Mouse (Mus musculus): ENCODE measurements around the gene Gm15155.
"Not testable (repeated sequence)": the region's sequence is repeated elsewhere in the genome, so short reads cannot be mapped to it uniquely, and the experiment has no call there.

Gm15155 gene

GRCm38 (mm10) chrX:155624341-155624841 is at the start of gene Gm15155:
Gene Gm15155 (plus strand): TSS chrX:155624741.
- DNase-seq, result peak; percentile 3

DNA sequence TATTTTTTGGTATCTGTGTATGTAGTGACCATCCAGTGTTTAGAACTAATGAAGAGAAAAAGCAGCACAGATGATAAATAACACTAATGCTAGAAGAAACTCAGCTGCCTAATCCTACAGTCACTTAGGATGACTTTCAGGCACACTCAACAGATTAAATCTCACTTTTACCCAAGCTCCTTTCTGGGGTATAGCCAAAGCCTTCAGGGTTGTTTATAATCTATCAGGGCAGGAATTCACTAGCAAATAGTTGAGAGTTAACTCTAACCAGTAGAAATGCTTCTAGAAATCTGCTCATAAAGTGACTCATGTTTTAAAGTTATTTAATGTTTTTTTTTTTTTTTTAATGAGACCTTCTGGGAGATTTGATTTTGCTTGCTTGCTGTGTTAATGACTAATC is 44.8 kb upstream of the Gm15155 start:
- DNase-seq, result no peak

GRCm38 (mm10) chrX:155584586-155584985 is 40.0 kb upstream of the Gm15155 start:
- no peak for DNase-seq

DNA sequence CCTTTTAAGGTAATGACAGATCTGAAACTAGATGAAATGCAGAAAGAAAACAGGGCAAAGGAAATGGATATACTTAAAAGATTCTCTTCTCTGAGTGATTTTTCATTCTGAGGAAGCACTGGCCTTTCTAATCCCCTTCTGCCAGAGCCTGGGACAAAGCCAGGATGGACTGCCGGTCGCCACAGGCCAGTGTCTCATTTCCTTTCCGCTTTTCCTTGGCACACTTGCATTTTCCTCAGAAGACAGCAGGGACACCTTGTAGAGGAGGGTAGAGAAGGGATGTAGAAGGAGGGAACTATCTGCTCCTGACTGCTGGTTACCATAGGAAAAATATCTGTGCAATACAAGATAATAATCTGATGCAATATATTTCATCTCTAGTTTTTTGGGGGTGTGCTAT is 33.1 kb upstream of the Gm15155 start:
- DNase-seq, result no peak

GRCm38 (mm10) chrX:155592467-155592866 is 32.1 kb upstream of the Gm15155 start:
- DNase-seq, result no peak

DNA sequence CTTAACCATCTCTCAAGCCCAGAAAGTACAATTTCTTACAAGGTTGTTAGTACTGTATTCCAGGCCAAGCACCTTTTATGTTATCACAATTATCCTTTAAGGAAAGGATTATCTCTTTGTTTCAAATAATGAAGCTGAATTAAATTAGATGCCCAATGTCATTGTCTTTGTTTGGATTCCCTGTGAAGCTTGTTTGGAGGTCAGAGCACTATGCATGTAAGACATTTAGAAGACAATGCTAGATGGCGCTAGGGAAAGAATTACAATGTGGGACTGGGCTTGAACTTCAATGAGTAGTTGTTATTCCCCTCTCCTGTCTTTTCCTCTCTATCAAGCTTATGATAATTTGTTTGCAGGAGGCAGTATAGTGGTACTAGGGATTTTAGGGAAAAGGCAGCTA is 29.9 kb upstream of the Gm15155 start:
- no peak for DNase-seq

- no peak for DNase-seq
These were observed 28.2 kb upstream of the Gm15155 start for GRCm38 (mm10) chrX:155596390-155596789.

DNA sequence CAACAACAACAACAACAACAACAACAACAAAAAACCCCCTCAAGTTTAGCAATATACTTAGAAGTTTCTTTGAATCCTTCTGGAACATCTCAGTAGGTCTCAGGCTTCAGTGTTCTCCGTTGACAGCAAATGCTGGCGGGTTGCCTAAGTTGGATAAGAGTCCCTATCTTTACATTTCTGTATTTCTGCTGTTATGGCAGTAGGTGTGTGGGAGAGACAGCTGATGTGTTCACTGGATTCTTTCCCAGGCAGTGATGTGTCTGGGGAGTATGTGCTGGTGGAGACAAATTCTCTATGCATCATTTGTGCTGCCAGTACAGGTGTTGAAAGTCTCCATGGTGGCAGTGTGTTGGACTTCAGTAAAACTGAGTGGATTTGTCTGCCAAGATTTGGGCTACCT is 23.3 kb upstream of the Gm15155 start:
- no peak for DNase-seq

GRCm38 (mm10) chrX:155622527-155622926 is 2.0 kb upstream of the Gm15155 start:
- peak; percentile 6 for DNase-seq

GRCm38 (mm10) chrX:155622961-155623599 is 1.5 kb upstream of the Gm15155 start:
- DNase-seq, result peak; percentile 8

- peak; percentile 7 for DNase-seq
These were observed 750 bp upstream of the Gm15155 start, which contains the start of gene Ptchd1 for GRCm38 (mm10) chrX:155623701-155624281. Gene Ptchd1 (minus strand): TSS chrX:155623814.

DNA sequence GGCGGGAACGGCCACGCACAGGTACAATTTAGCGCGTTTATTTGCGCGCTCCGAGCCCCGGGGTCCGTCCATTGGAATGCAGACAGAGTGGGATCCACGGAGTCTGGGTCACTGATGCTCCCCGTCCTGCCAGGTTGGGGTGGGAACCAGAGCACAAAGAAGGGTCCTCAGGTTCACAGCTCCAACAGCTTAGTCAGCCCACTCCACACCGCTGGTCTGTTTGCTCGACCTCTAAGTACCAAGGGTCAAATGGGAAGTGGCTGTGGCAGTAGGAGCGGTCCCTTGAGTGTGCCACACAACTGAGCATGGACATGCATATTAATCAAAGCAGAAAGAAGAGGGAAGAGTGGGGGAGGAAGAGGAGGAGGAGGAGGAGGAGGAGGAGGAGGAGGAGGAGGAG is 354 bp downstream of the Gm15155 start:
- no peak for DNase-seq

GRCm38 (mm10) chrX:155625671-155626196 is 1.2 kb downstream of the Gm15155 start:
- DNase-seq, result peak; percentile 5

GRCm38 (mm10) chrX:155643975-155644374 is 19.4 kb downstream of the Gm15155 start:
- DNase-seq, result peak; percentile 27

DNA sequence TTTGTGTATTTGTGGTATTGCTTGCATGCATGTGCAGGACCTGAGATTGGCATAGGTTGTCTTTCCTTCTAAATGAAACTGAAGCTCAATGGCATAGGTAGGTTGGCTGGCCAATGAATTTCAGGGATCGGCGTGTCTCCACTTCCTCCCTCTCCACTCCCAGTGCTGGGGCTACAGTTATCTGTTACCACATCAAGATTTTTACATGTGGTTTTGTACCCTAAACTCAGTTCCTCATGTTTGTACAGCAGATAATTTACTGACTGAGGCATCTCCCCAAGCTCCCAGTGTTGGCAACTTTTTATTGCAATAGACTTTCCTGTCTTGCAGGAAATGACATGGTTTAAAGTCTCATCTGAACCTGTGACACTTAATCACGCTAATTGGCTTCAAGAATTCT is 21.4 kb downstream of the Gm15155 start:
- DNase-seq, result no peak

DNA sequence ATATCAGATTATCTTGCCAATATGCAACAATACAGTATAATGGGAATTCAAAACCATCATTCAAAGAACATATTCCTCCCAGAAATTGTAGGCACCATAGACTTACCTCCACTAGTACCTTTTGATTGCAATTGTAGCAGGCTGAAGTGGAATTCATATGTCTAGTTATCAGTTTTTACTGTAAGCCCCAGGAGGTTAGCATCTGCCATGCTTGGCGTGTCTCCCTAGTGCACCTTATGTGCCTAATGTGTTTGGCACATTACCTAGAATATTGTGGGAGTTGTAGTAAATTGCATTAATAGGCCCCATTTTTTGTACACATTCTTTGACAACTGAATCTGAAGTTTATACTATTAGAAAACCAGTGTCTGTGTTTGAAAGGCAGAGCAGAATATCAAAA is 33.4 kb downstream of the Gm15155 start:
- no peak for DNase-seq

GRCm38 (mm10) chrX:155690440-155690839 is 65.9 kb downstream of the Gm15155 start:
- not testable (repeated sequence) for DNase-seq

DNA sequence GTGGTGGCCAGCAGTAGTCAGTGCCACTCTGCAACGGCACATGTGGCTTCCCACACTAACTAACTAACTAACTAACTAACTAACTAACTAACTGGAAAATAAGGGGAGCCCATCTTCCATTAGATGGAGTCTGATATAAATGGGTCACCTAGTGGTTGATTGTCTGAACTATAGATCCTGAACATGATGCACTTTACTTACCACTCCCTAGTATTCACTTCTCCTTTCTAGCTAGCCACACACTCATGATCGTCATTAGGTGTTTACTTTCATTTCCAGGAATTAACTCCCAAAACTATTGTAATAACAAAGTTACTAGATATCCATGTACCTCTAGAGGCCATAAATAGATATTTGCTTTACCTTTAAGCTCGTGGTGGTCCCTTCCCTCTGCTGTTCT is 99.6 kb downstream of the Gm15155 start:
- no peak for DNase-seq

DNA sequence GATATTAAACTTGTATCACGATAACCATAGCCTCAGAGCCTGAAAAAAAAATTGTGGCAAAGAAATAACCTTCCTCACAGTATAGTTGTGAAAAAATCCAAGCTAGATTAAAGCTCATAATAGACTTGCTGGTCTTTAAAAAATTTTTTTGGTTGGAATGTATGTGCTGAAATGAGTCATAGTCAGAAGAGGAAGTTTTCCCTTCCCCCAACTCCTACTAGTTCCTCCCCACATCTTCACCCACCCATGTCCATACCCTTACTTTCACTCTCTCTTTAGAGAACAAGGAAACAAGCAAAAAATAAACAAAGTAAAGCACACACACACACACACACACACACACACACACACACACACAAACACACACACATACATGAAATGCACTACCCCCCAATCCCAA is 103.8 kb downstream of the Gm15155 start:
- no peak for DNase-seq

GRCm38 (mm10) chrX:155888118-155888517 is 263.6 kb downstream of the Gm15155 start:
- DNase-seq, result no peak

DNA sequence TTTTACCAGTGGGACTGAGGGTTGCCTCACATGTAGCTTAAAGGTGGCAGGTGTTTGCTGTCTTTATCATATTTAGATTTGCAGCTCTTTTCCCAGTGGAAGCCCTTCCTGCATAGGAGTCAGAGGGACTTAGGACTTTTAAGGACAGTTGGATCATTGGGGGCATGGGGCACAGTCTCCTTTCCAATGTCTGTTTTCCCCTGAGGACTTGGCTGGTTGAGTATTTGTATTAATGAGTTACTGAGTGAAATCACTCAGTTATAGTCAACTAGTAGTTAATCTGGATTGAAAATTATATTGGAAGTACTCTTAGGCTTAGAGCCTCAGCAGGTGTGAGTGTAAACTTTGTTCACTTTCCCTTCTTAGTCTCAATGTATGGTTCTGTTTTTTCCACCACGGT is 275.5 kb downstream of the Gm15155 start:
- peak; percentile 4 for DNase-seq

DNA sequence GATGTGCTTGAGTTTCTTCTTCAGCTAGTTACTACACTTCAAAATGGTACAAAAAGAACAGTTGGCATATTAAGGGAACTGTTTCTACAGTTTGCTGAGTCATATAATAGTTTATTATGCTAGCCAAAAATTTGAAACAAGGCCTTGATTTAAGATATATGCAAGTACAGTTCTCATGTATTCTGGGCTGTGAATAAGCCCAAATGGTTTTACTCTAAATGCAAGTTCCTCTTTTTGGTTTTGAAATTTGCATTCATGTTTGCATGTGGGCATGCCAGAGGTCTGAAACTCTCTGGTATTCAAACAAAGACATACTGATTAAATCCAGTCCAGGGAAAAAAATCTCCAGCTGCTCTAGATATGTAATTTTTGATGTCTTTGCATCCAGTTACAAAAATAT is 277.2 kb downstream of the Gm15155 start:
- no peak for DNase-seq

DNA sequence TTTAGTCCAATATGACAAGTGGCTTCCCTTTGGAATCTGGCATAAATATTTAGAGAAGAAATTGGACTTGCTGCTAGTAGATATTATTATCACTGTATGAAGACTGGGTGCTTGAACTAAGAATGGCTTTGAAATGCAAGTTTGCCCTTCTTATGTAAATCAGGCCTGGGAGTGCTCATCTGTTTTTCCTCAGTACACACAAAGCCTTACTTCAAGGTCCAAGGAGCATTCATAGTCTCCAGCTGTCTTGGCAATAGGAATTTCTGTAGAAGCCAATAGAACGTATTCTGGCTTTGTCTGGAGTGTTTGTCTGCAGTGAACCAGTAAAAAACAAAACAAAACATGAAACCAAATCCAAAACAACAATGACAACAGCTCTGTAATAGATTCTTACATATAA is 278.6 kb downstream of the Gm15155 start:
- no peak for DNase-seq

DNA sequence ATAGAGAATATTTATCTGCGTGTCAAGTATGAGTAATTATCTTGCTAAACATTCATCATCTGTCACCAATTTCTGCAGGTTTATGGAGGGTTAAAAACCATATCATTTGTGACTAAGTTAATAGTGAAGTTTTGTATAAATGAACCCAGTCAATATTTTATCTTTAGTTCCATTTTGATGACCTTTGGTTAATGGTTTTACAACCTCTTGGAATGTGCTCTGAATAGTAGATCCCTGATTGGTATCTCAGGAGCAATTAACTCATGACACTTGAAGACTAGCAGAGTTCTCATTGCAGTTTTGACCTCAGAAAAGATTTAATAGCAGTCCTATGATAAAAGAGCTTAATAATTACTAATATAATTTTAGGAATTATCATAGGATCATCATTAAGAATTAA is 385.2 kb downstream of the Gm15155 start:
- no peak for DNase-seq

All from kidney, postnatal 10 days (tissue).